Mouse (Mus musculus) lung, embryonic 14.5 days (tissue): ENCODE results near the gene Hic1. TPM values are rescaled to one million over a fixed set of nuclear protein-coding genes. Genes with fewer than 3 reads are reported as not detected.

Experiments used
- ATAC-seq: fragments of 200-750 bp; cut with Nextera tagmentation; 2 replicates; pipeline ENCODE4 v1.8.0; 2017; ENCODE audit warnings: mild to moderate bottlenecking, moderate TSS enrichment, moderate library complexity; ENCODE audit not compliant: insufficient read depth
- DNase-seq: peaks from one replicate; pipeline ENCODE4 v3.0.0-alpha.2; 2015
- H3K27ac ChIP-seq: fragments of 300-500 bp; sonication (generic); 2 replicates; pipeline ENCODE4 v1.5.1; 2014; ENCODE audit warnings: low read depth, mild to moderate bottlenecking, moderate library complexity
- H3K27me3 ChIP-seq: fragments of 300-500 bp; sonication (generic); 2 replicates; pipeline ENCODE4 v1.6.1; 2014; ENCODE audit warnings: low read length, control low read depth; ENCODE audit not compliant: insufficient read depth
- H3K36me3 ChIP-seq: fragments of 300-500 bp; sonication (generic); 2 replicates; pipeline ENCODE4 v1.6.1; 2014; ENCODE audit warnings: control low read depth; ENCODE audit not compliant: insufficient read depth
- H3K4me1 ChIP-seq: fragments of 300-500 bp; sonication (generic); 2 replicates; pipeline ENCODE4 v1.6.1; 2014; ENCODE audit warnings: antibody characterized with exemption, control low read depth; ENCODE audit not compliant: insufficient read depth
- H3K4me2 ChIP-seq: fragments of 300-500 bp; sonication (generic); 2 replicates; pipeline ENCODE4 v1.6.1; 2014; ENCODE audit warnings: mild to moderate bottlenecking
- H3K4me3 ChIP-seq: fragments of 300-500 bp; sonication (generic); 2 replicates; pipeline ENCODE4 v1.5.1; 2014; ENCODE audit warnings: low read depth, low read length
- H3K9ac ChIP-seq: fragments of 300-500 bp; sonication (generic); 2 replicates; pipeline ENCODE4 v1.6.1; 2014
- H3K9me3 ChIP-seq: fragments of 300-500 bp; sonication (generic); 2 replicates; pipeline ENCODE4 v1.6.1; 2016; ENCODE audit warnings: low read depth, low read length, control low read depth
- CTCF ChIP-seq: IDR thresholded peaks from 2 replicates; pipeline ENCODE4 v1.5.1; 2016; ENCODE audit warnings: antibody characterized with exemption, low read depth
- WGBS: fragments of 180-500 bp; shearing (Covaris S2); extraction: QIAGEN DNeasy Blood & Tissue Kit; methylation state at CpG from one replicate; pipeline ENCODE4 v1.1.7; 2014; 5-methylcytosine and 5-hydroxymethylcytosine counted together
- polyA plus RNA-seq: library from polyadenylated mRNA; unstranded; fragments of >200 nt; fragmentation: Nextera tagmentation; extraction: Ambion mirVana; gene quantifications from 2 replicates; pipeline ENCODE4 v1.2.1, GENCODE M21; 2014

The Hic1 gene
- polyA plus RNA-seq, 1 experiment from 2014 or later: 15.6 TPM

DNA sequence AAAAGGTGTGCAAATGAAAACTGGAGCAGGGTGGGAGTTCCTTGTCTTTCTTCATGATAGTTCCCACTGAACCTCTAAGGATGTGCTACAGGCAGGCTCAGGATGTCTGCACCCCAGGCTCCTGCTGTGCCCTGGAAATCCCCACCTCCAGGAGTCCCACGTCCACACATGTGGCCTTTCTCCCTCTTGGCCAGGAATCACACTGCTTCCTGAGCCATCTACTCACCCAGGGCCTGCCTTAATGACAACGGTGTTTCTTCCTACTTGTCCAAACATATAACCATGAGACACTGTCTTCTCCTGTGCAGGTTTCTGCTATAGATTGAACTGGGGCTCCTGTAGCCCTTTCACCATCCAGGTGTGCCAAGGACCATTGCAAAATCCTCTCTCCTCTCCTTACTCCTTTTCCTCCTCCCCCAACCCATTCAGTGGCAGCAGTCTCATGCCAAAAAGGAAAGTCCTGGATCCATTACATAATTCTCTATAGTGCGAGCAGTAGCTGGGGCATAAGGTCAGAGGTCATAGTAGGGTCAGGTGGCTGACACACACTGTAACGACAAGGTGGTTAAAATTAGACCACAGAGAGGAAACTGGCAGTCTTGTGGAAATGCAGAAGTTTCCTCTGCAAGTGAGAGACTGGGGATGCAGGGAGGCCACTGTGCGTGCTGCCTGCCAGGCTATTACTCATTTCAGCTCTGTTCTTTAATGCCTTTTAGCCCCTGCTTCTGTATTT is 32.5 kb downstream of the Hic1 start:
- H3K4me2 ChIP-seq: no peak overlapping the region
- H3K9ac ChIP-seq: no peak overlapping the region
- TF ChIP-seq CTCF: no peak
- no peaks in the 10 kb centered on the region for H3K27me3 ChIP-seq
- DNase-seq (peak; percentile 59), ATAC-seq (no peak)
- 33% methylated on average over 5 of the region's 5 CpGs for WGBS
- peaks cover 38% of the 10 kb centered on the region for H3K4me1 ChIP-seq
- H3K27ac ChIP-seq: peak overlapping the region; percentile 16; the same call in 1 of the 2 replicates
- no peak overlapping the region for H3K4me3 ChIP-seq
- no peaks in the 10 kb centered on the region for H3K9me3 ChIP-seq
- H3K36me3 ChIP-seq: no peaks in the 10 kb centered on the region

DNA sequence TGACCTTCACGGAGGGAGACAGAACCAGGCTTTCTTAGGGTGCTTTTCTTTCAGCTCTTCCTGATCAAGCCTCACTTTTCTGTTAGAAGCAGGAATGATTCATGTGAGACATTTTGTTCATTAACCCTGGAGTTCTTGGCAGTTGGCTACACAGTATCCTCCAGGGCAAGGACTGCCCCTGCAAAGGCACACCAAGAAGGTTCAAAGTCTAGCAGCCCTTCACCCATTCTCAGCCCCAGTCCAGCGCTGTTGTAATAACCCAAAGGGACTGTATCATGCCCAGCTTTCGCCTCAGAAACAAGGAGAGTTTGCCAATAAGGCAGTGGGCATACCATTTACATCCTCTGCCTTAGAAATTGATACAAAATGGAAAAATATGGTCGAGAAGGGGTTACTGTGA is 34.0 kb downstream of the Hic1 start:
- no peaks in the 10 kb centered on the region for H3K27me3 ChIP-seq
- ATAC-seq (no peak), DNase-seq (no peak)
- H3K4me1 ChIP-seq: peaks cover 26% of the 10 kb centered on the region
- no peaks in the 10 kb centered on the region for H3K9me3 ChIP-seq
- WGBS: 87% methylated on average over 4 of the region's 4 CpGs
- H3K4me3 ChIP-seq: no peak overlapping the region
- no peak overlapping the region for H3K9ac ChIP-seq
- no peak overlapping the region for H3K4me2 ChIP-seq
- TF ChIP-seq CTCF: no peak
- H3K36me3 ChIP-seq: no peaks in the 10 kb centered on the region
- no peak overlapping the region for H3K27ac ChIP-seq

DNA sequence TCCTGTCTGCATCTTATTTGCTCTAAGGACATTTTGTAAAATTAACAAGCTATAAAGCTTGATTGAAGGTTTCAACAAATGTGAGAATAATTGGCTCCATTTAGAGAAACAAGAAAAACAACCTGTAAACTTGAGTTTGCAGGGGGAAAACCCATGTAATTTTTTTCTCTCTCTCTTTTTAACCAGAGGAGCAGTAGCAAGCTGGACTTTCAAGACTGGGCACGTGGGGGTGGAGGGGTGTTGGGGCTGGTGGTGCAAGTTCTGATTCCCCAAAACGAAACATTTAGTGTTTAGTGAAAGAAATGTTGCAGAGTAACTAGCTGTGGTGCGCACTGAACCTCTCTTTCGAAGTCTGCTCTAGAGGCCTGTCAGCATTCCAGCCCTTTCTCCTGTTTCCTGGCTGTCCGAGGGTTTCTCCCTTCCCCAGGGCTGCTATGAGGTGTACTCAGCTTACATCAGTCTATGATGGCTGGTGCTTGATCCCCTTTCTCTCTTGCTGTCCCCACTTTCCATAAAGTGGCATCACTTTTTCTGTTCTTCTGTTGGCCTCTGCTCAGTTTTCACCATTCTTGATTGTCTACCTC is 34.7 kb downstream of the Hic1 start:
- no peak for TF ChIP-seq CTCF
- Histone ChIP-seq H3K4me2 (no peak overlapping the region), H3K4me1 (peaks cover 20% of the 10 kb centered on the region; the same call in 1 of the 2 replicates), H3K27me3 (no peaks in the 10 kb centered on the region), H3K9ac (no peak overlapping the region), H3K4me3 (no peak overlapping the region), H3K9me3 (no peaks in the 10 kb centered on the region), H3K27ac (peak overlapping the region; percentile 19; the same call in 1 of the 2 replicates), H3K36me3 (no peaks in the 10 kb centered on the region)
- ATAC-seq: no peak
- WGBS: 59% methylated on average over 5 of the region's 5 CpGs
- no peak for DNase-seq

DNA sequence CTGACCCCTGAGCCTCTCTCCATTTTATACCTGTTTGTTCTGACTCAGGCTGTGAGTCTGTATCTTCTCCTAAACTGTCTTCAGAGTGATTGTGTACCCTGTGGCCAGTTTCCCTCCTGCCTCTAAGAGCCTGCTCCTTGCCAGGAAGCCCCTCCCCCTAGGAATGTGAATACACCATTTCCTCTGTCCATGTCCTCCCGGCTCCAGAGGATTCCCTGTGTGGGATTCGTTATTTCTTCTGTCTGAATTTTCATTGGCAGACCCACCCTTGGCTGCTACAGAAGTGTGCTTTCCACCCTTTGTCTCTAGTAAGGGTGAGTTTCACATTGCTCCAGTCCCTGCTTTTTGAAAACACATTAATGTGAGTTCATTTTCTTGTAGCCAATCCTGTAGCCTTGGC is 35.4 kb downstream of the Hic1 start:
- no peaks in the 10 kb centered on the region for H3K36me3 ChIP-seq

DNA sequence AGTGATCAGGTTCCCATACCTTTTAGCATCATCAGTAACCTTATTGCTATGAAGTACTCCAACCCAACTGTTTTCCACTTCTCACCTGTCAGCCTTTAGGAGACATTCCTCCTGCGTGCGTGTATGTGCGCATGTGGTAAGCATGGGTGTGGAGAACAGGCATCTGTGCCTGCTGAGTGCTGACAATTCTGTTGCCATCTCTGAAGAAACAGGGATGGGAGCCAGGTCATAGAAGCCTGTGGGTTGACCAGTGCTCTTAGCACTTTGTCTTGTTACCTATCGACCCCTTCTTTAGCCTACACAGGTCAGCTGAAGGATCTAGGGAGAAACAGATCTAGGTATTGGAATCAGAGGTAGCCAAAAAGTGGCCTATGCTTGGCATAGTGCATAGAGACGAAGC is 35.9 kb downstream of the Hic1 start:
- Histone ChIP-seq H3K27me3 (no peaks in the 10 kb centered on the region), H3K4me3 (no peak overlapping the region), H3K9ac (no peak overlapping the region), H3K4me1 (peaks cover 12% of the 10 kb centered on the region; the same call in 1 of the 2 replicates), H3K27ac (peak overlapping the region; percentile 19; the same call in 1 of the 2 replicates), H3K36me3 (no peaks in the 10 kb centered on the region), H3K9me3 (no peaks in the 10 kb centered on the region), H3K4me2 (no peak overlapping the region)
- ATAC-seq (no peak), DNase-seq (no peak)
- WGBS: 82% methylated on average over 5 of the region's 5 CpGs
- no peak for TF ChIP-seq CTCF

More for the DNA sequence above, 35.4 kb downstream of the Hic1 start:
- Histone ChIP-seq H3K9me3 (no peaks in the 10 kb centered on the region), H3K4me3 (no peak overlapping the region), H3K27me3 (no peaks in the 10 kb centered on the region), H3K9ac (no peak overlapping the region), H3K27ac (peak overlapping the region; percentile 19), H3K4me2 (no peak overlapping the region), H3K4me1 (peaks cover 17% of the 10 kb centered on the region; the same call in 1 of the 2 replicates)
- no peak for TF ChIP-seq CTCF
- ATAC-seq (peak; percentile 85), DNase-seq (peak; percentile 87)
- WGBS: 3% methylated on average over 2 of the region's 2 CpGs

DNA sequence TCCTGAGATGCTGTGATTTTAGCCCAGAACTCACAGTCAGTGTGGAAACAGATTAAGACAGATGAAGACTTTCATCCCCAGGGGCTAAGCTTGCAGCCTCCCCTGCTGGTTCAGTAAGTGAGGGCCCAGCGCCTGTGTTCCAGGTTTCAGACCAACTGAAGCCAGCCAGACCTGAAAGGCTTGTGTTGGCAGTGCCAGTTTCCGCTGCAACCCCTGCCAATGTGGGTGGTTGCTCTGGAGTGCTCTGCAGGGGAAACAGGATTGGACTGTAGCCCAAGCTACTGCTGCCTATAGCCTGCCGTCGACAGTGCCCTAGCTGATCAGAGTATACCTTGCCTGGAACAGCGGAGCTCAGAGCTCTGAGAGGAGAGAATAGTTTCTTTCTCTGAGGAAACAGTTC is 37.0 kb downstream of the Hic1 start:
- Histone ChIP-seq H3K4me2 (no peak overlapping the region), H3K27ac (no peak overlapping the region), H3K27me3 (no peaks in the 10 kb centered on the region), H3K9me3 (no peaks in the 10 kb centered on the region), H3K9ac (no peak overlapping the region), H3K4me3 (no peak overlapping the region), H3K36me3 (no peaks in the 10 kb centered on the region), H3K4me1 (peaks cover 11% of the 10 kb centered on the region; the same call in 1 of the 2 replicates)
- TF ChIP-seq CTCF: peak; percentile 32
- DNase-seq: no peak
- ATAC-seq: no peak
- WGBS: 87% methylated on average over 5 of the region's 5 CpGs

DNA sequence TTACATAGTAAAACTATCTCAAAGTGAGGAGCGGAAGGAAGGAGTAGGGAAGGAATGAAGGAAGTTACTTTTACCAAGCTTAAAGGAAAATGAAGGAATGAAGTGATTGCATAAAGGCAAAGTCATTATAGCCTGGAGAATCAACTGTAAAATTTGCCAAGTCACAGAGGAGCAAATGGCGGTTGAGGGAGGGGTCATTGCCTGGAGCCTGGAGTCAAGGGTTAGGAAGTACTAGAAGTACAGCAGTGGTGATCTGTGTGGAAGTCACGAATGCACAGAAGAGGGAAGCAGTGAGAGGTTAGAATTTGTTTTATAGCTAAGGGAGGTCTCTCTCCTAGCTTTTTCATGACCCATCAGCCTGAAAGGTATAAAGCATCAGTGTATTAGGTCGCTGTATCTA is 38.0 kb downstream of the Hic1 start:
- no peaks in the 10 kb centered on the region for H3K9me3 ChIP-seq
- 81% methylated on average over 4 of the region's 4 CpGs for WGBS
- H3K4me2 ChIP-seq: no peak overlapping the region
- no peak overlapping the region for H3K27ac ChIP-seq
- H3K9ac ChIP-seq: no peak overlapping the region
- TF ChIP-seq CTCF: no peak
- H3K36me3 ChIP-seq: no peaks in the 10 kb centered on the region
- H3K27me3 ChIP-seq: no peaks in the 10 kb centered on the region
- no peak overlapping the region for H3K4me3 ChIP-seq
- no peak for ATAC-seq
- no peak for DNase-seq
- H3K4me1 ChIP-seq: peaks cover 11% of the 10 kb centered on the region; the same call in 1 of the 2 replicates
